Mouse (Mus musculus) heart, postnatal 0 days (tissue): ENCODE results near the gene 4933411K16Rik. TPM values are rescaled to one million over a fixed set of nuclear protein-coding genes. Genes with fewer than 3 reads are reported as not detected.
A peak's percentile ranks its signal among the peaks of the same experiment; 100 is the strongest.
"Not testable (repeated sequence)": the region's sequence is repeated elsewhere in the genome, so short reads cannot be mapped to it uniquely, and the experiment has no call there.

Experiments used
- ATAC-seq: fragments of 200-750 bp; cut with Nextera tagmentation; 2 replicates; pipeline ENCODE4 v1.8.0; 2017; ENCODE audit warnings: low read depth, moderate number of reproducible peaks, moderate library complexity; ENCODE audit not compliant: insufficient read depth
- DNase-seq: peaks from one replicate; pipeline ENCODE4 v3.0.0-alpha.2; 2016; ENCODE audit warnings: low spot score
- H3K27ac ChIP-seq: fragments of 300-500 bp; sonication (generic); 2 replicates; pipeline ENCODE4 v1.5.1; 2014; ENCODE audit warnings: low read depth, mild to moderate bottlenecking
- H3K27me3 ChIP-seq: fragments of 300-500 bp; sonication (generic); 2 replicates; pipeline ENCODE4 v1.6.1; 2014; ENCODE audit warnings: low read length, mixed read lengths; ENCODE audit not compliant: control insufficient read depth, insufficient read depth
- H3K36me3 ChIP-seq: fragments of 300-500 bp; sonication (generic); replicated peaks from 2 replicates; pipeline ENCODE4 v1.6.1; 2014; ENCODE audit warnings: low read length, mixed read lengths; ENCODE audit not compliant: control insufficient read depth, insufficient read depth
- H3K4me1 ChIP-seq: fragments of 300-500 bp; sonication (generic); 2 replicates; pipeline ENCODE4 v1.6.1; 2014; ENCODE audit warnings: antibody characterized with exemption; ENCODE audit not compliant: control insufficient read depth, insufficient read depth
- H3K4me2 ChIP-seq: fragments of 300-500 bp; sonication (generic); 2 replicates; pipeline ENCODE4 v1.6.1; 2014; ENCODE audit warnings: low read depth, mild to moderate bottlenecking, low read length, moderate library complexity
- H3K4me3 ChIP-seq: fragments of 300-500 bp; sonication (generic); 2 replicates; pipeline ENCODE4 v1.5.1; 2014; ENCODE audit warnings: low read depth, low read length
- H3K9ac ChIP-seq: fragments of 300-500 bp; sonication (generic); replicated peaks from 2 replicates; pipeline ENCODE4 v1.6.1; 2014; ENCODE audit warnings: low read depth, low read length, mixed read lengths
- H3K9me3 ChIP-seq: fragments of 300-500 bp; sonication (generic); replicated peaks from 2 replicates; pipeline ENCODE4 v1.6.1; 2016; ENCODE audit warnings: low read length; ENCODE audit not compliant: control insufficient read depth
- CTCF ChIP-seq: IDR thresholded peaks from 2 replicates; pipeline ENCODE4 v1.5.1; 2016; ENCODE audit warnings: antibody characterized with exemption, control low read depth, low read depth
- EP300 ChIP-seq: IDR thresholded peaks from 2 replicates; pipeline ENCODE4 v1.6.1; 2016; ENCODE audit warnings: antibody characterized with exemption, low read depth
- WGBS: fragments of 180-500 bp; shearing (Covaris S2); extraction: QIAGEN DNeasy Blood & Tissue Kit; methylation state at CpG from one replicate; pipeline ENCODE4 v1.1.7; 2014; 5-methylcytosine and 5-hydroxymethylcytosine counted together
- polyA plus RNA-seq: library from polyadenylated mRNA; unstranded; fragments of >200 nt; fragmentation: Nextera tagmentation; extraction: Ambion mirVana; gene quantifications from 2 replicates; pipeline ENCODE4 v1.2.1, GENCODE M21; 2015
- total RNA-seq: library from RNA; depleted of rRNA; stranded (reverse); fragments of >200 nt; gene quantifications from 2 replicates; pipeline ENCODE4 v1.2.3, GENCODE M21; 2014; ENCODE audit warnings: low replicate concordance

4933411K16Rik gene
- total and polyA plus RNA-seq, 2 experiments from 2014 or later, result not detected

DNA sequence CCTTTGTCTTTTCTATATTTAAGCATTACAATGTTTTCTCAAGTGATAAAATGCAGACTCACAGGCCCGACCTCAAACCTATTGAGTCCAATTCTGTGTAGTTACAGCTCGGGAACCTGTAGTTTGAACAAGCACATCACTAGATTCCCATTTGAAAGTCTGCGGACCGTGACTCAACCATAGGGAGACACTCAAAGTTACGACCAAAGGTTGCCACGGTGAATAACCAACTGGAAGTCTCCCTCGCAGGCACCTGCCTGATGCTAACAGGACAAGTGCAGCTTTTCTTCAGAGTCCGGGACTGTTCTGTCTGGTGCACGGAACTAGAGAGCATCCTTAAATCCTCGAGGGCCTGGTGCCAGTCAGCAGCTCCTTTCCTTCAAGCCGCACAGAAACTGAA lies 28.4 kb downstream of the 4933411K16Rik start:
- no peaks in the 10 kb centered on the region for H3K9me3 ChIP-seq
- H3K27me3 ChIP-seq, result no peaks in the 10 kb centered on the region
- 73% methylated on average over 11 of the region's 11 CpGs for WGBS
- no peak overlapping the region for H3K4me2 ChIP-seq
- no peak for TF ChIP-seq CTCF
- no peak for TF ChIP-seq EP300
- H3K27ac ChIP-seq, result no peak overlapping the region
- ATAC-seq (no peak), DNase-seq (no peak)
- no peak overlapping the region for H3K9ac ChIP-seq
- no peaks in the 10 kb centered on the region for H3K36me3 ChIP-seq
- H3K4me1 ChIP-seq, result no peaks in the 10 kb centered on the region
- no peak overlapping the region for H3K4me3 ChIP-seq

DNA sequence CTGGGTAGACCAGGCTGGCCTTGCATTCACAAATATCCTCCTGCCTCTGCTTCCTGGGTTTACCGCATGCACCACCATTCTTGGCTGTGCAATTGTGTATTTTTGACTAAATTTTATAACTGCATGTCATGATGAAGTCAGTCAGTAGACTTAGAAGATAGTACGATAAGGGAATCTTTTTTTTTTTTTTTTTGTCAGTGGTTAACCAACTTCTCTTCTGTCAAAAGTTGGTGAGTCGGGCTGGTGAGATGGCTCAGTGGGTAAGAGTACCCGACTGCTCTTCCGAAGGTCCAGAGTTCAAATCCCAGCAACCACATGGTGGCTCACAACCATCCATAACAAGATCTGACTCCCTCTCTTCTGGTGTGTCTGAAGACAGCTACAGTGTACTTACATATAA lies 29.6 kb downstream of the 4933411K16Rik start:
- H3K9me3 ChIP-seq, H3K27me3 ChIP-seq, H3K4me2 ChIP-seq, ATAC-seq, H3K9ac ChIP-seq, H3K27ac ChIP-seq, H3K4me1 ChIP-seq, H3K36me3 ChIP-seq, DNase-seq, H3K4me3 ChIP-seq: not testable (repeated sequence)
- 86% methylated on average over 5 of the region's 5 CpGs for WGBS

DNA sequence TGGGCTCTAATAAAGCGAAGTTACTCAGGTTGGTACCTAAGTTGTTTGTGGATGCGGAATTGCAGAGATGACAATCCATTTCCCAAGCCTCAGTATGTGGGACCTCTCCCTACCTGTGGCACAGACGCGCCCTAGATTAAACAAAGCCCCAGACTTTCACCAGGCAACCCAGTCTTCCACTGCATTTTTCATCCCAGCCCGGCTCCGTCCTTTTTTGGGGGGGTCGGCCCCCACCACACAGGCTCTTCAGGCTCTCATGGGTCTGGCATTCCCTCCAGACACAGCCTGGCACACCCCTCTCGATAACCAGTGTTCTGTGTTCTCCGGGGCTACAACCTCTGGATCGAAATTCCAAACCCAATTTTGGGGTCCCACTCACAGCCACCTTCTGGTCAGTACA lies 33.6 kb downstream of the 4933411K16Rik start:
- DNase-seq, result no peak
- Histone ChIP-seq H3K27me3 (no peaks in the 10 kb centered on the region), H3K9me3 (no peaks in the 10 kb centered on the region), H3K27ac (no peak overlapping the region), H3K4me3 (peak overlapping the region; percentile 55), H3K4me2 (peak overlapping the region; percentile 75), H3K9ac (0 out of 2 replicates have a peak overlapping the region, but pooled peaks have one; percentile 18), H3K36me3 (no peaks in the 10 kb centered on the region), H3K4me1 (peaks cover 10% of the 10 kb centered on the region)
- 6% methylated on average over 10 of the region's 10 CpGs for WGBS
- no peak for ATAC-seq
- TF ChIP-seq EP300 (no peak), CTCF (no peak)

DNA sequence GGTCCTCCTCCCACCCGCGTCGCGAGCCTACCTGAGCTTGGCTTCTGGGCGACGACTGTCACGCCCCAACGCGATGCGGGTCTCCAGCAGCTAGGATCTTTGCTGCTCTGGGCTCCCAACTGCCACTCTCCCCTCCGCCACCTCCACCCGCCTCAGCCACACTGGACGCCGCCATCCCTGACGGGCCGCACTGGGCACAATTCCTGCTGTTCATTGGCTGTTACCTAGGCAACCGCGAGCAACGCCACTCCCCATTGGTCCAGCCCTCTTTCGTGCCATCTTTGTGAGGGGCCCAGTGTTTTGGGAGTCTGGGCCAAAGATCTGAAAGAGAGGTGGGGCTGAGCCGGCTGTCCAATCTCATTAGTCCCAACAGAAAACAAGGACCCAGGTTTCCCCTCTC lies 34.1 kb downstream of the 4933411K16Rik start, which contains the start of gene Morn4:
TSS of gene Morn4 (minus strand) at position 192 of the 400 bp plus-strand sequence.
- ATAC-seq, result peak; percentile 34
- peak; percentile 81 for DNase-seq
- no peaks in the 10 kb centered on the region for H3K27me3 ChIP-seq
- peak within 1 kb of the TSS; percentile 75 for H3K4me2 ChIP-seq
- H3K9me3 ChIP-seq, result no peaks in the 10 kb centered on the region
- H3K4me3 ChIP-seq, result peak within 1 kb of the TSS; percentile 55
- H3K36me3 ChIP-seq, result no peaks in the 10 kb centered on the region
- no peak for TF ChIP-seq EP300
- TF ChIP-seq CTCF, result no peak
- peaks cover 12% of the 10 kb centered on the region for H3K4me1 ChIP-seq
- H3K9ac ChIP-seq, result 0 out of 2 replicates have a peak within 1 kb of the TSS, but pooled peaks have one; percentile 18
- WGBS, result under 1% methylated on average over 20 of the region's 21 CpGs
- no peak within 1 kb of the TSS for H3K27ac ChIP-seq

DNA sequence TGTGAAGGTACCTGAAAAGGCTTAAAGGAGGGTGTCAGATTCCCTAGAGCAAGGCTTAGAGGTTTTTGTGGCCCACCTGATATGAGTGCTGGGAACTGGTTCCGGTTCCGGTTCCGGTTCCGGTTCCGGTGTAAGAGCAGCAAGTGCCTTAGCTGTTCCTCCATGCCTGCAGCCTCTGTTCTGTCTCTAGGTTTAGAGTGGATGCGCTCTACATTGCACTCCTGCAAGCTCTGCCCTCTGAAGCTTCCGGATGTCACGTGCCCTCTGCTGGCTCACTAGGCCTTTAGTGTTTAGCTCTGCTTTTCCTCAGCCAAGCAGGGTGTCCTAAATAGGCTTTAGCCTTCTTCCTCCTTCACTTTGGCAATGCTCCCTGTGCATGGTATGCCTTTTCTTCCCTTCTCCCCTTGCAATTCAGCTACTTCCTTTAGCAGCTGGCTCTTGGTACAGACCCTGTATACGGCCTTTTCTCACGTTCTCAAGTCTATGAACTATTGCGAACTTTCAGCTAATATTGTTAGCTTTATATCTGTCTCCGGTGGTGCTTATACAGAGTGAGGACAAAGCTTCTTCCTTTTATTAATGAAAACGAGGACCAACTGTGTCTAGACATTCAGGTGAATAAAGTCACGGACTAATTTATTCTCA lies 37.2 kb downstream of the 4933411K16Rik start:
- no peak for ATAC-seq

More for the DNA sequence above, 37.2 kb downstream of the 4933411K16Rik start:
- peak; percentile 63 for DNase-seq
- Histone ChIP-seq H3K4me1 (peaks cover 16% of the 10 kb centered on the region), H3K4me2 (peak overlapping the region; percentile 66), H3K36me3 (peaks cover 5% of the 10 kb centered on the region), H3K9me3 (no peaks in the 10 kb centered on the region), H3K27ac (peak overlapping the region; percentile 85), H3K27me3 (no peaks in the 10 kb centered on the region), H3K9ac (0 out of 2 replicates have a peak overlapping the region, but pooled peaks have one; percentile 41), H3K4me3 (peak overlapping the region; percentile 90)
- TF ChIP-seq CTCF, result no peak
- TF ChIP-seq EP300, result no peak; the same call in 1 of the 2 replicates
- WGBS, result 23% methylated on average over 14 of the region's 14 CpGs
